Mouse (Mus musculus) liver, adult 2 months (tissue): ENCODE data around the gene Myom1. TPM values are rescaled to one million over a fixed set of nuclear protein-coding genes. Genes with fewer than 3 reads are reported as not detected.

ENCODE experiments used
- DNase-seq: peaks from one replicate; pipeline ENCODE4 v3.0.0-alpha.2; 2011; ENCODE audit warnings: low read depth, low spot score; ENCODE audit errors: extremely low read depth
- H3K27ac ChIP-seq: fragments of 200-500 bp; replicated peaks from 2 replicates; pipeline ENCODE4 v1.5.1; 2012; ENCODE audit warnings: low read depth, mild to moderate bottlenecking, control low read depth, inconsistent platforms, low read length; ENCODE audit not compliant: insufficient read depth
- H3K27me3 ChIP-seq: fragments of 200-500 bp; 2 replicates; pipeline ENCODE4 v1.6.1; 2012; ENCODE audit warnings: mild to moderate bottlenecking, moderate library complexity, low read length, inconsistent platforms; ENCODE audit not compliant: control insufficient read depth, insufficient read depth
- H3K36me3 ChIP-seq: fragments of 200-500 bp; 2 replicates; pipeline ENCODE4 v1.6.1; 2012; ENCODE audit warnings: low read length, inconsistent platforms; ENCODE audit not compliant: control insufficient read depth, insufficient read depth
- H3K4me1 ChIP-seq: fragments of 200-500 bp; 2 replicates; pipeline ENCODE4 v1.6.1; 2011; ENCODE audit warnings: low read length; ENCODE audit not compliant: control insufficient read depth, insufficient read depth
- H3K4me3 ChIP-seq: fragments of 200-500 bp; 2 replicates; pipeline ENCODE4 v1.5.1; 2011; ENCODE audit warnings: low read depth, mild to moderate bottlenecking, control low read depth, low read length, moderate library complexity; ENCODE audit not compliant: insufficient read depth
- H3K79me2 ChIP-seq: fragments of 200-500 bp; 2 replicates; pipeline ENCODE4 v1.6.1; 2012; ENCODE audit warnings: inconsistent platforms, mild to moderate bottlenecking, low read length, moderate library complexity; ENCODE audit not compliant: control insufficient read depth, insufficient read depth
- H3K9ac ChIP-seq: fragments of 200-500 bp; 2 replicates; pipeline ENCODE4 v1.6.1; 2012; ENCODE audit warnings: low read depth, mild to moderate bottlenecking, control low read depth, inconsistent platforms, low read length
- CTCF ChIP-seq: fragments of 200-500 bp; IDR thresholded peaks from 2 replicates; pipeline ENCODE4 v1.5.1; 2011; ENCODE audit warnings: low read depth, low read length, control low read depth
- POLR2A ChIP-seq: fragments of 200-500 bp; IDR thresholded peaks from 2 replicates; pipeline ENCODE4 v1.6.1; 2011; ENCODE audit warnings: low read length, control low read depth; ENCODE audit not compliant: insufficient read depth; ENCODE audit errors: extremely low read depth
- WGBS: fragments of 180-500 bp; shearing (Covaris S2); methylation state at CpG from one replicate; pipeline ENCODE4 v1.1.7; 2018; 5-methylcytosine and 5-hydroxymethylcytosine counted together
- polyA plus RNA-seq: library from polyadenylated mRNA; depleted of rRNA; stranded (reverse); fragments of >200 nt; gene quantifications from 2 replicates; pipeline ENCODE4 v1.2.3, GENCODE M21; 2012
- total RNA-seq: library from RNA; depleted of rRNA; stranded (reverse); fragments of >200 nt; gene quantifications from 2 replicates; pipeline ENCODE4 v1.2.3, GENCODE M21; 2014

Myom1 gene
- total and polyA plus RNA-seq, 2 experiments = 0.34 to 3.2 TPM

- H3K27ac ChIP-seq = peak overlapping the region; percentile 100
- H3K36me3 ChIP-seq = no peaks in the 10 kb centered on the region
- WGBS = 29% methylated on average over 11 of the region's 11 CpGs
- H3K79me2 ChIP-seq = no peaks in the 10 kb centered on the region
- peak overlapping the region; percentile 74 for H3K9ac ChIP-seq
- 0 out of 2 replicates have a peak, but pooled peaks have one; percentile 19 for TF ChIP-seq POLR2A
- TF ChIP-seq CTCF = no peak
- peaks cover 33% of the 10 kb centered on the region for H3K4me1 ChIP-seq
- H3K27me3 ChIP-seq = no peaks in the 10 kb centered on the region
- no peak overlapping the region for H3K4me3 ChIP-seq
- DNase-seq = peak; percentile 99
Measured at GRCm38 (mm10) chr17:71089781-71090480, 87.5 kb downstream of the Myom1 start.

- TF ChIP-seq POLR2A = no peak
- peak overlapping the region; percentile 42; the same call in 1 of the 2 replicates for H3K27ac ChIP-seq
- no peaks in the 10 kb centered on the region for H3K36me3 ChIP-seq
- no peaks in the 10 kb centered on the region for H3K79me2 ChIP-seq
- H3K9ac ChIP-seq = no peak overlapping the region
- no peaks in the 10 kb centered on the region for H3K27me3 ChIP-seq
- WGBS = 70% methylated on average over 4 of the region's 4 CpGs
- H3K4me1 ChIP-seq = peaks cover 41% of the 10 kb centered on the region
- DNase-seq = peak; percentile 55
- no peak overlapping the region for H3K4me3 ChIP-seq
Measured at GRCm38 (mm10) chr17:71091024-71091423, 88.6 kb downstream of the Myom1 start.

- no peak overlapping the region for H3K9ac ChIP-seq
- peaks cover 42% of the 10 kb centered on the region for H3K4me1 ChIP-seq
- H3K36me3 ChIP-seq = no peaks in the 10 kb centered on the region
- no peaks in the 10 kb centered on the region for H3K79me2 ChIP-seq
- 0 out of 2 replicates have a peak overlapping the region, but pooled peaks have one; percentile 7 for H3K27ac ChIP-seq
- DNase-seq = no peak
- H3K4me3 ChIP-seq = no peak overlapping the region
- TF ChIP-seq CTCF = no peak
- TF ChIP-seq POLR2A = no peak
- WGBS = 96% methylated on average over 4 of the region's 4 CpGs
- no peaks in the 10 kb centered on the region for H3K27me3 ChIP-seq
Measured at GRCm38 (mm10) chr17:71092341-71092740, 89.9 kb downstream of the Myom1 start.

- Histone ChIP-seq H3K79me2 (no peaks in the 10 kb centered on the region), H3K36me3 (no peaks in the 10 kb centered on the region), H3K27ac (peak overlapping the region; percentile 92), H3K9ac (peak overlapping the region; percentile 43; the same call in 1 of the 2 replicates), H3K27me3 (no peaks in the 10 kb centered on the region), H3K4me1 (peaks cover 34% of the 10 kb centered on the region), H3K4me3 (no peak overlapping the region)
- peak; percentile 96 for DNase-seq
- TF ChIP-seq POLR2A (no peak), CTCF (no peak)
- WGBS = 26% methylated on average over 5 of the region's 5 CpGs
Measured at GRCm38 (mm10) chr17:71093793-71094192, 91.4 kb downstream of the Myom1 start.

- Histone ChIP-seq H3K79me2 (no peaks in the 10 kb centered on the region), H3K27ac (peak overlapping the region; percentile 74)
- TF ChIP-seq CTCF (no peak), POLR2A (no peak)
Measured at GRCm38 (mm10) chr17:71094438-71094837, 92.0 kb downstream of the Myom1 start.

More at GRCm38 (mm10) chr17:71094438-71094837, 92.0 kb downstream of the Myom1 start:
- Histone ChIP-seq H3K4me1 (peaks cover 33% of the 10 kb centered on the region), H3K36me3 (no peaks in the 10 kb centered on the region), H3K9ac (no peak overlapping the region), H3K27me3 (no peaks in the 10 kb centered on the region), H3K4me3 (no peak overlapping the region)
- peak; percentile 84 for DNase-seq
- 73% methylated on average over 3 of the region's 3 CpGs for WGBS
